ENCODE assay signal across 8 mouse cellular contexts in the genomic region with DNA sequence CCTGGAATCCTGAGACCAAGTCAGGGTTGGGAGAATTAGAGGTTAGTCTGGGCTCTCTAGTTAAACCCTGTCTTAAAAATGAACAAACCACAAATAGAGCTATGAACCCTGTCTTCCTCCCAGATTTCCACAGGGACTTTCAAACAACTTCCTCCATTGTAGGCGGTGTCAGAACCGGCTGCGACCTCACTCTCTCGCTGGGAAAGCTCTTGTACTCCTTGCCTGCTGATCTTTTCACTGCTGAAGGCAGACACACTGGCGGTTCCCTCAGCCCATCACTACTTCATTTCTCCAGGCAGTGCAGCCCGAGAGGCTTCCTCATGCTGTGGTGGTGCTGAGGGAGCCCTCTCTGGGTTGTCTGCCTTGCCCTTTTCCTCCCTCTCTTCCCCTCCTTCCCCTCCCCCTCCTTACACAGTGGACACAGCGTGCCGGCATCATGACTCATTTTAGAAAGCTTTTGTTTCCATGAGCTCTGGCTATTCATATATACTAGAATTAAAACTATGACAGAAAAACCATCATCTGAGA. TPM values are rescaled to one million over a fixed set of nuclear protein-coding genes. Genes with fewer than 3 reads are reported as not detected.
DNase-seq lines count a peak whose midpoint lies in the region; ATAC-seq and TF ChIP-seq lines count a peak whose summit lies in the region.

No protein-coding gene starts in this region.

- H3K79me2 ChIP-seq in liver, adult 2 months (ENCODE audit: control insufficient read depth, insufficient read depth, low read length) = no peaks in the 10 kb centered on the region

- no peaks in the 10 kb centered on the region for H3K9me3 ChIP-seq in E14TG2a.4 (ENCODE audit: low read length)
- no peaks in the 10 kb centered on the region for H3K9me3 ChIP-seq in forebrain, embryonic 15.5 days
- no peaks in the 10 kb centered on the region for H3K9me3 ChIP-seq in hindbrain, embryonic 15.5 days
- H3K9me3 ChIP-seq in midbrain, postnatal 0 days (ENCODE audit: low read length) = no peaks in the 10 kb centered on the region

- H3K27ac ChIP-seq in forebrain, embryonic 15.5 days (replicated peaks) = no peak overlapping the region
- H3K27ac ChIP-seq in hindbrain, embryonic 15.5 days (replicated peaks) = no peak overlapping the region
- no peak overlapping the region for H3K27ac ChIP-seq in liver, adult 2 months (replicated peaks; ENCODE audit: insufficient read depth, low read depth, low read length)
- H3K27ac ChIP-seq in midbrain, postnatal 0 days (ENCODE audit: low read depth, low read length) = no peak overlapping the region

- peak; percentile 5 for DNase-seq in adrenal gland, adult 8-10 months
- DNase-seq in liver, adult 2 months (ENCODE audit: extremely low read depth, low read depth, low spot score) = peak; percentile 20
- DNase-seq in midbrain, postnatal 0 days (ENCODE audit: low spot score) = no peak
- DNase-seq in urinary bladder, postnatal 25 days (ENCODE audit: low spot score) = peak; percentile 54
- no peak for DNase-seq in ovary, postnatal 10 days (ENCODE audit: low spot score)

- peaks cover 42% of the 10 kb centered on the region for H3K4me1 ChIP-seq in E14TG2a.4 (replicated peaks; ENCODE audit: low read depth, low read length)
- H3K4me1 ChIP-seq in forebrain, embryonic 15.5 days = peaks cover 13% of the 10 kb centered on the region
- peaks cover 14% of the 10 kb centered on the region for H3K4me1 ChIP-seq in hindbrain, embryonic 15.5 days (replicated peaks)
- no peaks in the 10 kb centered on the region; the same call in 1 of the 2 replicates for H3K4me1 ChIP-seq in liver, adult 2 months (ENCODE audit: control insufficient read depth, insufficient read depth, low read length)
- H3K4me1 ChIP-seq in midbrain, postnatal 0 days (ENCODE audit: insufficient read depth, low read length) = peaks cover 5% of the 10 kb centered on the region; the same call in 1 of the 2 replicates

- no peak for TF ChIP-seq POLR2A in liver, adult 2 months (IDR thresholded peaks at IDR 0.05; ENCODE audit: extremely low read depth, insufficient read depth, low read length)

- no peak overlapping the region for H3K9ac ChIP-seq in forebrain, embryonic 15.5 days (replicated peaks)
- H3K9ac ChIP-seq in hindbrain, embryonic 15.5 days = no peak overlapping the region
- H3K9ac ChIP-seq in liver, adult 2 months (ENCODE audit: low read depth, low read length) = no peak overlapping the region
- no peak overlapping the region for H3K9ac ChIP-seq in midbrain, postnatal 0 days (replicated peaks; ENCODE audit: low read length, poor library complexity, severe bottlenecking)

- 6% methylated on average over 8 of the region's 8 CpGs for WGBS in forebrain, embryonic 15.5 days
- WGBS in hindbrain, embryonic 15.5 days = 1% methylated on average over 8 of the region's 8 CpGs
- WGBS in liver, adult 2 months = 16% methylated on average over 8 of the region's 8 CpGs
- WGBS in midbrain, postnatal 0 days = 6% methylated on average over 8 of the region's 8 CpGs

- H3K4me3 ChIP-seq in E14TG2a.4 (replicated peaks; ENCODE audit: low read length) = peak overlapping the region; percentile 67
- H3K4me3 ChIP-seq in forebrain, embryonic 15.5 days = no peak overlapping the region
- peak overlapping the region; percentile 33; the same call in 1 of the 2 replicates for H3K4me3 ChIP-seq in hindbrain, embryonic 15.5 days
- H3K4me3 ChIP-seq in liver, adult 2 months (ENCODE audit: insufficient read depth, low read depth, low read length) = no peak overlapping the region
- peak overlapping the region; percentile 32; the same call in 1 of the 2 replicates for H3K4me3 ChIP-seq in midbrain, postnatal 0 days (ENCODE audit: low read depth, low read length)

- H3K4me2 ChIP-seq in forebrain, embryonic 15.5 days (replicated peaks) = peak overlapping the region; percentile 68
- H3K4me2 ChIP-seq in hindbrain, embryonic 15.5 days = peak overlapping the region; percentile 69
- peak overlapping the region; percentile 68 for H3K4me2 ChIP-seq in midbrain, postnatal 0 days (ENCODE audit: low read depth, low read length, poor library complexity, severe bottlenecking)

- H3K36me3 ChIP-seq in E14TG2a.4 (ENCODE audit: insufficient read depth, low read length) = no peaks in the 10 kb centered on the region
- no peaks in the 10 kb centered on the region for H3K36me3 ChIP-seq in forebrain, embryonic 15.5 days
- H3K36me3 ChIP-seq in hindbrain, embryonic 15.5 days = no peaks in the 10 kb centered on the region
- no peaks in the 10 kb centered on the region for H3K36me3 ChIP-seq in liver, adult 2 months (ENCODE audit: control insufficient read depth, insufficient read depth, low read length)
- no peaks in the 10 kb centered on the region for H3K36me3 ChIP-seq in midbrain, postnatal 0 days (ENCODE audit: insufficient read depth, low read length)

- 0 out of 2 replicates have a peak, but pooled peaks cover 2% of the 10 kb centered on the region for H3K27me3 ChIP-seq in E14TG2a.4 (ENCODE audit: insufficient read depth, low read length)
- H3K27me3 ChIP-seq in forebrain, embryonic 15.5 days = no peaks in the 10 kb centered on the region
- H3K27me3 ChIP-seq in hindbrain, embryonic 15.5 days = no peaks in the 10 kb centered on the region
- no peaks in the 10 kb centered on the region for H3K27me3 ChIP-seq in liver, adult 2 months (ENCODE audit: control insufficient read depth, insufficient read depth, low read length)
- no peaks in the 10 kb centered on the region for H3K27me3 ChIP-seq in midbrain, postnatal 0 days (ENCODE audit: insufficient read depth, low read length)

- TF ChIP-seq CTCF in E14TG2a.4 (conservative IDR thresholded peaks at IDR 0.05; ENCODE audit: low read length) = no peak
- TF ChIP-seq CTCF in liver, adult 2 months (IDR thresholded peaks at IDR 0.05; ENCODE audit: low read depth, low read length) = no peak
- TF ChIP-seq CTCF in midbrain, postnatal 0 days (IDR thresholded peaks at IDR 0.05) = no peak

- ATAC-seq in forebrain, embryonic 15.5 days (replicated peaks) = peak; percentile 30; the same call in 1 of the 2 replicates
- ATAC-seq in hindbrain, embryonic 15.5 days (ENCODE audit: low FRiP score, low read depth) = no peak; the same call in 1 of the 2 replicates
- ATAC-seq in midbrain, postnatal 0 days (ENCODE audit: low FRiP score) = peak; percentile 51; the same call in 1 of the 2 replicates

RNA-seq across cellular contexts. Expression of a gene that starts 32.8 kb away (rescaled TPM):
- not detected for total RNA-seq in adrenal gland, adult 8-10 months (2022)
- 5.4 and 6.1 TPM in 2 replicates for polyA plus RNA-seq in forebrain, embryonic 15.5 days (2015; fragmentation: Nextera tagmentation; extraction: Ambion mirVana)
- polyA plus RNA-seq in hindbrain, embryonic 15.5 days (2015; fragmentation: Nextera tagmentation; extraction: Ambion mirVana) = 8.5 and 12.7 TPM in 2 replicates
- total RNA-seq in liver, adult 2 months (2014; rRNA removed) = not detected in 2 replicates
- not detected in 2 replicates for polyA plus RNA-seq in liver, adult 2 months (2012; rRNA removed)
- total RNA-seq in midbrain, postnatal 0 days (2014; rRNA removed) = 9.1 and 10.1 TPM in 2 replicates
- polyA plus RNA-seq in midbrain, postnatal 0 days (2015; fragmentation: Nextera tagmentation; extraction: Ambion mirVana) = 14.3 and 16.3 TPM in 2 replicates

RNA-seq across cellular contexts. Expression of a gene that starts 35.9 kb away (rescaled TPM):
- 10 to 100 TPM; 14.7 to 17.1 (median 15.1) TPM for total RNA-seq in adrenal gland, adult 8-10 months (2022)
- 0.47 TPM in 1 of 2 replicates, not detected in the other for polyA plus RNA-seq in forebrain, embryonic 15.5 days (2015; fragmentation: Nextera tagmentation; extraction: Ambion mirVana)
- polyA plus RNA-seq in hindbrain, embryonic 15.5 days (2015; fragmentation: Nextera tagmentation; extraction: Ambion mirVana) = not detected in 2 replicates
- total RNA-seq in liver, adult 2 months (2014; rRNA removed) = 0.28 TPM in 1 of 2 replicates, not detected in the other
- polyA plus RNA-seq in liver, adult 2 months (2012; rRNA removed) = not detected in 2 replicates
- 0.52 TPM in 1 of 2 replicates, not detected in the other for total RNA-seq in midbrain, postnatal 0 days (2014; rRNA removed)
- 0.26 TPM in 1 of 2 replicates, not detected in the other for polyA plus RNA-seq in midbrain, postnatal 0 days (2015; fragmentation: Nextera tagmentation; extraction: Ambion mirVana)

Comparison
In these comparisons a context has a peak if more than half of its experiments do, and no peak if none do; other contexts are left out.
1. H3K4me3 ChIP-seq: peak in E14TG2a.4 (single experiment), hindbrain, embryonic 15.5 days (single experiment) and midbrain, postnatal 0 days (single experiment); none in forebrain, embryonic 15.5 days (single experiment) and liver, adult 2 months (single experiment).
2. DNase-seq: peak in adrenal gland, adult 8-10 months (single experiment), liver, adult 2 months (single experiment) and urinary bladder, postnatal 25 days (single experiment); none in midbrain, postnatal 0 days (single experiment) and ovary, postnatal 10 days (single experiment).
3. Peak in every context shown above with its lines, with median percentiles within 50 percentile points of each other: H3K4me2 ChIP-seq.